ENCODE assay signal across 9 mouse cellular contexts in the genomic region with DNA sequence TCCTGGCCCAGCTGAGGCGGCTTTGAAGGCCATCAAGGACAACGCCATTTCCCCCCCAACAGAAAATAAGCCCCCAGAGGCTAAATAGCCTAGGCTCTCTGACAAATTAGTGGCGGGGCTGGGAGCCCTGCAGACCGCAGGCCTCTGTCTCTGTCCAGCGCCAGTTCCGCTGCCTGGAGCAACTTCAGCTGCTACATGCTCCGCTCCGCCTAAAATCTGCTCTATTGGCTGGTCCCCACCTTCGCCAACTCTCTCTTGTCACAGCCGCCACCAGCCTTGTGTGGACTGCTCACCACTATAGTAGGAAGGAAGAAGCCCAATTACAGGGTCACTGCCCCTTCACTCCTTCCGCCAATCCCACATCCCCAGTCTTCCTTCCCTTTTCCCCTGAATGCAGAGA. TPM values are rescaled to one million over a fixed set of nuclear protein-coding genes. Genes with fewer than 3 reads are reported as not detected.
DNase-seq lines count a peak whose midpoint lies in the region; ATAC-seq and TF ChIP-seq lines count a peak whose summit lies in the region.
"Had no signal": no experiment of that assay in that cellular context is flagged by ENCODE, and none has a peak within 500 bp of the region (broad histone marks: within the 10 kb centered on the region; RNA-seq: fewer than 3 reads in every experiment).

No protein-coding gene starts in this region.

- no peak for DNase-seq in kidney, adult 2 months
- no peak for DNase-seq in midbrain, postnatal 0 days (ENCODE audit: low spot score)
- DNase-seq in frontal cortex, postnatal 25 days (ENCODE audit: low spot score in 2 of 2): no peak
- no peak for DNase-seq in testis, postnatal 10 days (ENCODE audit: low spot score)
- DNase-seq in thymus, postnatal 25 days: no peak

- no peaks in the 10 kb centered on the region for H3K36me3 ChIP-seq in kidney, embryonic 16.5 days (ENCODE audit: insufficient read depth, low read length)
- H3K36me3 ChIP-seq in kidney, adult 2 months (ENCODE audit: control insufficient read depth, insufficient read depth, low read length): no peaks in the 10 kb centered on the region
- peaks cover 5% of the 10 kb centered on the region; the same call in 1 of the 2 replicates for H3K36me3 ChIP-seq in embryonic facial prominence, embryonic 12.5 days
- no peaks in the 10 kb centered on the region for H3K36me3 ChIP-seq in intestine, postnatal 0 days (ENCODE audit: control insufficient read depth, insufficient read depth)
- H3K36me3 ChIP-seq in midbrain, postnatal 0 days (ENCODE audit: insufficient read depth, low read length): no peaks in the 10 kb centered on the region

- no peak for ATAC-seq in kidney, embryonic 16.5 days (ENCODE audit: low FRiP score, low TSS enrichment)
- ATAC-seq in embryonic facial prominence, embryonic 12.5 days (ENCODE audit: insufficient number of reproducible peaks, insufficient read depth, low FRiP score, low TSS enrichment): no peak
- ATAC-seq in intestine, postnatal 0 days: no peak
- no peak for ATAC-seq in midbrain, postnatal 0 days (ENCODE audit: low FRiP score)

- 28% methylated on average over 11 of the region's 11 CpGs for WGBS in kidney, embryonic 16.5 days
- 68% methylated on average over 11 of the region's 11 CpGs for WGBS in kidney, adult 2 months
- 31% methylated on average over 11 of the region's 11 CpGs for WGBS in embryonic facial prominence, embryonic 12.5 days
- 19% methylated on average over 11 of the region's 11 CpGs for whole genome bisulfite sequencing in intestine, postnatal 0 days
- WGBS in midbrain, postnatal 0 days: 31% methylated on average over 11 of the region's 11 CpGs

- no peak overlapping the region for H3K27ac ChIP-seq in kidney, embryonic 16.5 days (ENCODE audit: low read length)
- no peak overlapping the region for H3K27ac ChIP-seq in kidney, adult 2 months (ENCODE audit: insufficient read depth, low read depth, low read length)
- H3K27ac ChIP-seq in embryonic facial prominence, embryonic 12.5 days: 0 out of 2 replicates have a peak overlapping the region, but pooled peaks have one; percentile 41
- H3K27ac ChIP-seq in intestine, postnatal 0 days (ENCODE audit: low read depth, low read length): no peak overlapping the region
- H3K27ac ChIP-seq in midbrain, postnatal 0 days (ENCODE audit: low read depth, low read length): no peak overlapping the region

- TF ChIP-seq POLR2A in kidney, adult 2 months (IDR thresholded peaks at IDR 0.05; ENCODE audit: low read depth, low read length): no peak

- H3K4me2 ChIP-seq in kidney, embryonic 16.5 days (replicated peaks; ENCODE audit: low read depth, low read length): peak overlapping the region; percentile 92
- peak overlapping the region; percentile 72 for H3K4me2 ChIP-seq in embryonic facial prominence, embryonic 12.5 days (replicated peaks)
- peak overlapping the region; percentile 96 for H3K4me2 ChIP-seq in intestine, postnatal 0 days (replicated peaks; ENCODE audit: low read depth)
- H3K4me2 ChIP-seq in midbrain, postnatal 0 days (ENCODE audit: low read depth, low read length, poor library complexity, severe bottlenecking): peak overlapping the region; percentile 96

- H3K9ac ChIP-seq in kidney, embryonic 16.5 days (replicated peaks; ENCODE audit: low read length): peak overlapping the region; percentile 96; the same call in 1 of the 2 replicates
- peak overlapping the region; percentile 97 for H3K9ac ChIP-seq in embryonic facial prominence, embryonic 12.5 days
- H3K9ac ChIP-seq in intestine, postnatal 0 days (ENCODE audit: low read depth, low read length): 0 out of 2 replicates have a peak overlapping the region, but pooled peaks have one; percentile 18
- peak overlapping the region; percentile 39 for H3K9ac ChIP-seq in midbrain, postnatal 0 days (replicated peaks; ENCODE audit: low read length, poor library complexity, severe bottlenecking)

- H3K9me3 ChIP-seq in kidney, embryonic 16.5 days (ENCODE audit: low read length): no peaks in the 10 kb centered on the region
- no peaks in the 10 kb centered on the region for H3K9me3 ChIP-seq in embryonic facial prominence, embryonic 12.5 days
- no peaks in the 10 kb centered on the region for H3K9me3 ChIP-seq in intestine, postnatal 0 days (ENCODE audit: control insufficient read depth)
- H3K9me3 ChIP-seq in midbrain, postnatal 0 days (ENCODE audit: low read length): no peaks in the 10 kb centered on the region

- peaks cover 78% of the 10 kb centered on the region for H3K4me1 ChIP-seq in kidney, embryonic 16.5 days (ENCODE audit: insufficient read depth, low read length)
- peaks cover 33% of the 10 kb centered on the region for H3K4me1 ChIP-seq in kidney, adult 2 months (ENCODE audit: control insufficient read depth, insufficient read depth, low read length)
- H3K4me1 ChIP-seq in embryonic facial prominence, embryonic 12.5 days: peaks cover 66% of the 10 kb centered on the region
- peaks cover 48% of the 10 kb centered on the region for H3K4me1 ChIP-seq in intestine, postnatal 0 days (replicated peaks; ENCODE audit: control insufficient read depth, insufficient read depth, low read length)
- H3K4me1 ChIP-seq in midbrain, postnatal 0 days (ENCODE audit: insufficient read depth, low read length): peaks cover 38% of the 10 kb centered on the region

- H3K27me3 ChIP-seq in kidney, embryonic 16.5 days (ENCODE audit: insufficient read depth, low read length): no peaks in the 10 kb centered on the region
- no peaks in the 10 kb centered on the region for H3K27me3 ChIP-seq in kidney, adult 2 months (replicated peaks; ENCODE audit: control insufficient read depth, insufficient read depth, low read length)
- no peaks in the 10 kb centered on the region for H3K27me3 ChIP-seq in embryonic facial prominence, embryonic 12.5 days
- H3K27me3 ChIP-seq in intestine, postnatal 0 days (replicated peaks; ENCODE audit: control insufficient read depth, insufficient read depth, low read length): no peaks in the 10 kb centered on the region
- H3K27me3 ChIP-seq in midbrain, postnatal 0 days (ENCODE audit: insufficient read depth, low read length): no peaks in the 10 kb centered on the region

- peak overlapping the region; percentile 77 for H3K4me3 ChIP-seq in kidney, embryonic 16.5 days (ENCODE audit: low read length)
- H3K4me3 ChIP-seq in kidney, adult 2 months (ENCODE audit: insufficient read depth, low read depth, low read length): no peak overlapping the region
- peak overlapping the region; percentile 92 for H3K4me3 ChIP-seq in embryonic facial prominence, embryonic 12.5 days
- peak overlapping the region; percentile 20 for H3K4me3 ChIP-seq in intestine, postnatal 0 days (ENCODE audit: low read depth, low read length)
- H3K4me3 ChIP-seq in midbrain, postnatal 0 days (ENCODE audit: low read depth, low read length): peak overlapping the region; percentile 71; the same call in 1 of the 2 replicates
- H3K4me3 ChIP-seq: erythroblast, embryonic 14.5 days had no signal

- TF ChIP-seq CTCF in kidney, adult 2 months (conservative IDR thresholded peaks at IDR 0.05; ENCODE audit: insufficient read depth, insufficient read length, low read depth, low read length): no peak
- no peak for TF ChIP-seq CTCF in intestine, postnatal 0 days (IDR thresholded peaks at IDR 0.05; ENCODE audit: low read depth)
- TF ChIP-seq CTCF in midbrain, postnatal 0 days (IDR thresholded peaks at IDR 0.05): no peak

RNA-seq across cellular contexts. Expression of a gene that starts 5.2 kb away (rescaled TPM):
- 48.9 and 65.3 TPM in 2 replicates for polyA plus RNA-seq in kidney, embryonic 16.5 days (2015; fragmentation: Nextera tagmentation; extraction: Ambion mirVana)
- polyA plus RNA-seq in kidney, adult 2 months (2012; rRNA removed): 7.1 and 8.0 TPM in 2 replicates
- 40.0 and 41.1 TPM in 2 replicates for polyA plus RNA-seq in embryonic facial prominence, embryonic 12.5 days (2016; fragmentation: Nextera tagmentation; extraction: Ambion mirVana)
- 28.1 and 34.3 TPM in 2 replicates for polyA plus RNA-seq in intestine, postnatal 0 days (2015; fragmentation: Nextera tagmentation; extraction: Ambion mirVana)
- 32.0 and 38.3 TPM in 2 replicates for total RNA-seq in midbrain, postnatal 0 days (2014; rRNA removed)
- polyA plus RNA-seq in midbrain, postnatal 0 days (2015; fragmentation: Nextera tagmentation; extraction: Ambion mirVana): 45.3 and 48.5 TPM in 2 replicates

RNA-seq across cellular contexts. Expression of a gene that starts 53.1 kb away (rescaled TPM):
- polyA plus RNA-seq in kidney, embryonic 16.5 days (2015; fragmentation: Nextera tagmentation; extraction: Ambion mirVana): 85.8 and 95.8 TPM in 2 replicates
- polyA plus RNA-seq in kidney, adult 2 months (2012; rRNA removed): 50.0 and 50.5 TPM in 2 replicates
- polyA plus RNA-seq in embryonic facial prominence, embryonic 12.5 days (2016; fragmentation: Nextera tagmentation; extraction: Ambion mirVana): 75.5 and 79.1 TPM in 2 replicates
- 30.9 and 33.7 TPM in 2 replicates for polyA plus RNA-seq in intestine, postnatal 0 days (2015; fragmentation: Nextera tagmentation; extraction: Ambion mirVana)
- total RNA-seq in midbrain, postnatal 0 days (2014; rRNA removed): 31.4 and 55.2 TPM in 2 replicates
- polyA plus RNA-seq in midbrain, postnatal 0 days (2015; fragmentation: Nextera tagmentation; extraction: Ambion mirVana): 48.5 and 52.3 TPM in 2 replicates

Comparison
In these comparisons a context has a peak if more than half of its experiments do, and no peak if none do; other contexts are left out.
1. H3K9ac ChIP-seq: peak in every context shown above with its lines; median percentile 97 in embryonic facial prominence, embryonic 12.5 days; 96 in kidney, embryonic 16.5 days; 39 in midbrain, postnatal 0 days; 18 in intestine, postnatal 0 days.